Mouse (Mus musculus) heart, adult 2 months (tissue): ENCODE measurements at regions not wholly inside any gene's neighbourhood (a gene's known extent, or its start where the extent isn't known, plus 50 kb on each side); places are given as distances from the start of the nearest gene placed in this dataset.

Experiments
- CTCF ChIP-seq: fragments of 200-600 bp; IDR thresholded peaks from 2 replicates; pipeline ENCODE4 v1.8.1; 2022; ENCODE audit warnings: antibody characterized with exemption, mild to moderate bottlenecking, moderate library complexity
- POLR2A ChIP-seq: fragments of 200-500 bp; IDR thresholded peaks from 2 replicates; pipeline ENCODE4 v1.6.1; 2011; ENCODE audit warnings: mild to moderate bottlenecking, low read depth, low read length, control low read depth; ENCODE audit not compliant: insufficient read depth

GRCm38 (mm10) chr2:147710593-147711265 is 336.0 kb downstream of the Foxa2 start:
- TF ChIP-seq POLR2A (no peak), CTCF (no peak)
